Mouse (Mus musculus) T-helper 1 cell (primary cell): Measurements from ENCODE around the gene Mrgprx1.

Experiments
- in situ Hi-C: fragments of 300-600 bp; cut with MboI, MseI; formaldehyde crosslinking; loops from one replicate; pipeline ENCODE4 v1.15.1; 2025; ENCODE audit warnings: high pct_unique_total_duplicates

The Mrgprx1 gene

GRCm38 (mm10) chr7:48027497-48027896 is at the start of gene Mrgprx1:
Gene Mrgprx1, minus strand, starts transcription at chr7:48027597.
- in situ Hi-C loops: no loop called here

GRCm38 (mm10) chr7:48075521-48075920 is 48.1 kb upstream of the Mrgprx1 start:
- in situ Hi-C loops: no loop called here

GRCm38 (mm10) chr7:48046475-48047185 is 19.2 kb upstream of the Mrgprx1 start:
- in situ Hi-C loops: no loop called here

- in situ Hi-C loops: no loop called here
Observed at GRCm38 (mm10) chr7:48044046-48044445, 16.6 kb upstream of the Mrgprx1 start.

GRCm38 (mm10) chr7:48017874-48018273 is 9.5 kb downstream of the Mrgprx1 start:
- in situ Hi-C loops: no loop called here

GRCm38 (mm10) chr7:47995689-47996088 is 31.7 kb downstream of the Mrgprx1 start:
- in situ Hi-C loops: no loop called here

- in situ Hi-C loops: no loop called here
Observed at GRCm38 (mm10) chr7:47986752-47987151, 40.6 kb downstream of the Mrgprx1 start.

GRCm38 (mm10) chr7:47981995-47982394 is 45.4 kb downstream of the Mrgprx1 start, which contains the start of gene Mrgpra4:
Gene Mrgpra4, minus strand, starts transcription at chr7:47982095.
- in situ Hi-C loops: no loop called here
